ENCODE assay signal across 24 mouse cellular contexts in the genomic region with DNA sequence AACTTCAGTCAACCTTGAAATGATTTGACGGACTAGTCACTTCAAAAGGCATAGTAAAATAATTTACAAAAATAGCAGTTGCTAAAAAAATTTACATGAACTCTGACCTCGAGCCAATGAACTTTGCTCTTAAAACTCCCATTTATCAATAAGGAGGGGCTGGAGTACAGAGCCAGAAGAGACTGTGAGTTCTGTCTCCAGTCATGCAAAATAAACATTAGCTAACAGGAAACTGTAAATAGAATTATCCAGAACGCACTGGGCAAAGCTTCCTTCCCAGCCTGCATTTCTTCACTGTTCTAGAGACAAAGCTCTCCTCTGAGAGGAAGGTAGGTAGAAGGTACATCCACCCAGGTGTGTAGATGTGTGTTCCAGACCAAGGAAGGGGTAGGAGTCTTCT.
"Had no signal": no experiment of that assay in that cellular context is flagged by ENCODE, and none has a peak within 500 bp of the region (broad histone marks: within the 10 kb centered on the region; RNA-seq: fewer than 3 reads in every experiment).

No protein-coding gene starts in this region.

- H3K4me3 ChIP-seq: gastrocnemius, adult 2 months; heart, adult 2 months; heart, embryonic 13.5 days; heart, embryonic 15.5 days; hindbrain, embryonic 13.5 days; hindbrain, embryonic 15.5 days; limb, embryonic 13.5 days; limb, embryonic 15.5 days; liver, embryonic 13.5 days; liver, embryonic 15.5 days had no signal

- H3K4me1 ChIP-seq: heart, embryonic 13.5 days; heart, embryonic 15.5 days; hindbrain, embryonic 13.5 days; hindbrain, embryonic 15.5 days; limb, embryonic 13.5 days; limb, embryonic 15.5 days; liver, embryonic 13.5 days; liver, embryonic 15.5 days had no signal

- H3K9ac ChIP-seq: heart, embryonic 13.5 days; heart, embryonic 15.5 days; hindbrain, embryonic 13.5 days; hindbrain, embryonic 15.5 days; limb, embryonic 13.5 days; limb, embryonic 15.5 days; liver, embryonic 13.5 days; liver, embryonic 15.5 days had no signal

- ATAC-seq: forebrain, embryonic 16.5 days; hindbrain, postnatal 0 days had no signal

- H3K27ac ChIP-seq: gastrocnemius, adult 2 months; heart, adult 2 months; heart, embryonic 13.5 days; heart, embryonic 15.5 days; hindbrain, embryonic 13.5 days; hindbrain, embryonic 15.5 days; hindbrain, postnatal 0 days; limb, embryonic 13.5 days; limb, embryonic 15.5 days; liver, embryonic 13.5 days; liver, embryonic 15.5 days had no signal

- H3K36me3 ChIP-seq: heart, embryonic 13.5 days; heart, embryonic 15.5 days; hindbrain, embryonic 15.5 days; limb, embryonic 13.5 days; limb, embryonic 15.5 days; liver, embryonic 13.5 days; liver, embryonic 15.5 days had no signal

- H3K4me2 ChIP-seq: heart, embryonic 11.5 days; heart, embryonic 13.5 days; heart, embryonic 15.5 days; hindbrain, embryonic 13.5 days; hindbrain, embryonic 15.5 days; limb, embryonic 13.5 days; limb, embryonic 15.5 days; liver, embryonic 11.5 days; liver, embryonic 13.5 days; liver, embryonic 15.5 days had no signal

- DNase-seq: gastrocnemius, adult 2 months; gastrocnemius, postnatal 10 days; gastrocnemius, postnatal 25 days; heart, adult 11 months; heart, adult 2 months; heart, postnatal 14 days; heart, postnatal 36 days; kidney, adult 11 months; kidney, adult 8-10 months; kidney, postnatal 10 days; kidney, postnatal 36 days; left cerebral cortex, postnatal 4 days; liver, embryonic 13.5 days had no signal

- H3K9me3 ChIP-seq: heart, embryonic 13.5 days; heart, embryonic 15.5 days; hindbrain, embryonic 13.5 days; hindbrain, embryonic 15.5 days; limb, embryonic 13.5 days; limb, embryonic 15.5 days; liver, embryonic 13.5 days; liver, embryonic 15.5 days had no signal

- H3K27me3 ChIP-seq: heart, embryonic 13.5 days; heart, embryonic 15.5 days; hindbrain, embryonic 13.5 days; hindbrain, embryonic 15.5 days; limb, embryonic 15.5 days; liver, embryonic 13.5 days; liver, embryonic 15.5 days had no signal
